Mouse (Mus musculus) CH12.LX (cell line): ENCODE data around the gene Aldh3b1.

Source experiments
- CTCF ChIP-seq, 2 experiments: IDR thresholded peaks in 1 of 2; conservative IDR thresholded peaks in 1 of 2; 2 replicates each; pipeline ENCODE4 v1.5.1; 2011 to 2012; ENCODE audit warnings: low read depth in 2 of 2, low read length in 2 of 2, improper control_type of control experiment in 1 of 2, inconsistent platforms in 1 of 2, mild to moderate bottlenecking in 1 of 2, moderate library complexity in 1 of 2
- MAZ ChIP-seq: IDR thresholded peaks from 2 replicates; pipeline ENCODE4 v1.6.1; 2012; ENCODE audit warnings: low read depth, mild to moderate bottlenecking, inconsistent platforms, low read length, improper control_type of control experiment, moderate library complexity
- PAX5 ChIP-seq: IDR thresholded peaks from 2 replicates; pipeline ENCODE4 v1.6.1; 2012; ENCODE audit warnings: low read length, inconsistent platforms, mixed read lengths
- SIN3A ChIP-seq: IDR thresholded peaks from 2 replicates; pipeline ENCODE4 v1.6.1; 2012; ENCODE audit warnings: low read length, improper control_type of control experiment, inconsistent platforms
- TBP ChIP-seq: conservative IDR thresholded peaks from 2 replicates; pipeline ENCODE4 v1.6.1; 2011; ENCODE audit warnings: low read depth, low read length, improper control_type of control experiment
- USF1 ChIP-seq: IDR thresholded peaks from 2 replicates; pipeline ENCODE4 v1.6.1; 2014; ENCODE audit warnings: low read depth, mild to moderate bottlenecking, inconsistent platforms, low read length, improper control_type of control experiment

DNA sequence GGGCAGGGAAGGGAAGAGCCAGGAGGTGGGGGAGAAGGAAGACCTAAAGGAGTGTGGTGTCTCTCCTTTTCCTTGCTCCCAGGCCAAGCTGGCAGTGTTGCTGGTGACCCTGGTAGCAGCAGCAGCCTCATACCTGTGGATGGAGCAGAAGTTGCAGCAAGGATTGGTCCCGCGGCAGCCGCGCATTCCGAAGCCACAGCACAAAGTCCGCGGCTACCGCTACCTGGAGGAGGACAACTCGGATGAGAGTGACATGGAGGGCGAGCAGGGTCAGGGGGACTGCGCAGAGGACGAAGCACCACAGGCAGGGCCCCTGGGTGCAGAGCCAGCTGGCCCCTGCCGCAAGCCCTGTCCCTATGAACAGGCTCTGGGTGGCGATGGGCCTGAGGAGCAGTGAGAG lies 18.9 kb upstream of the Aldh3b1 start:
- TF ChIP-seq CTCF (conservative IDR thresholded peaks at IDR 0.05 in 1 of 2, IDR thresholded peaks at IDR 0.05 in 1 of 2; ENCODE audit: low read depth in 2 of 2, low read length in 2 of 2) (no peak), SIN3A (no peak), USF1 (no peak), TBP (no peak), MAZ (no peak), PAX5 (no peak)
